In the genomic region with DNA sequence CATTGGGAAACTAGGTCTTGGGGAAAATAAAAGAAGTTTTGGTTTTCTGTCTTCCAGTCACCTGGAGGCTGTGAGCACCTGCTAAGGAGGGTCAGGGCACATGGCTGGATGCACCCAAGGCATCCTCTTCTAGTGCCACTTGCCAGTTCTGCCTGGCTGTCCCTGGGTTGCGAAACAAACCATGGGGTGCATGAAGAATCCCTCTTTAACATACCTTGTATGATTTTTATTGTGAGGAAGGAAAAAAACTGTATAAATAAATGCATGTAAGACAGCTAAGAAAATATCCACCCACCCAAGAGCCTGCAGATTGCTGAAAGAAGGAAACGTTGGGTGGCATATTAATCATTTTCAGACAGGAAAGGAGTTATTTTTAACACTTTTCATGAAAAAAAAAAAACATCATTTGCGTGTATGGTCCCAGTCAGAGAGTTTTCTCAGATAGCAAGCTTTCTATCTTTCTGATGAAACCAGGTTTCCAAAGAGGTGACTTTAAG, we compare ENCODE assay signal across 10 mouse cellular contexts.
DNase-seq lines count a peak whose midpoint lies in the region; ATAC-seq and TF ChIP-seq lines count a peak whose summit lies in the region.
"Had no signal": no experiment of that assay in that cellular context is flagged by ENCODE, and none has a peak within 500 bp of the region (broad histone marks: within the 10 kb centered on the region; RNA-seq: fewer than 3 reads in every experiment).

No protein-coding gene starts in this region.

- no peaks in the 10 kb centered on the region for H3K36me3 ChIP-seq in heart, embryonic 16.5 days (ENCODE audit: control insufficient read depth, insufficient read depth)
- no peaks in the 10 kb centered on the region for H3K36me3 ChIP-seq in heart, embryonic 10.5 days
- H3K36me3 ChIP-seq in embryonic facial prominence, embryonic 13.5 days: no peaks in the 10 kb centered on the region
- H3K36me3 ChIP-seq in forebrain, postnatal 0 days (ENCODE audit: insufficient read depth): 0 out of 2 replicates have a peak, but pooled peaks cover 3% of the 10 kb centered on the region
- no peaks in the 10 kb centered on the region for H3K36me3 ChIP-seq in midbrain, embryonic 14.5 days (ENCODE audit: control insufficient read depth, insufficient read depth, low read length)

- no peak overlapping the region for H3K27ac ChIP-seq in heart, embryonic 16.5 days (ENCODE audit: low read length)
- no peak overlapping the region for H3K27ac ChIP-seq in heart, embryonic 10.5 days
- H3K27ac ChIP-seq in embryonic facial prominence, embryonic 13.5 days: no peak overlapping the region
- H3K27ac ChIP-seq in forebrain, postnatal 0 days (ENCODE audit: low read depth, low read length): peak overlapping the region; percentile 94
- H3K27ac ChIP-seq in midbrain, embryonic 14.5 days (replicated peaks; ENCODE audit: low read depth, low read length): peak overlapping the region; percentile 89
- H3K27ac ChIP-seq: stomach, postnatal 0 days had no signal

- no peak for TF ChIP-seq CTCF in forebrain, postnatal 0 days (IDR thresholded peaks at IDR 0.05; ENCODE audit: low read depth)

- 65% methylated on average over 3 of the region's 3 CpGs for WGBS in heart, embryonic 16.5 days
- 72% methylated on average over 3 of the region's 3 CpGs for WGBS in heart, embryonic 10.5 days
- WGBS in embryonic facial prominence, embryonic 13.5 days: 73% methylated on average over 3 of the region's 3 CpGs
- 48% methylated on average over 3 of the region's 3 CpGs for WGBS in forebrain, postnatal 0 days
- 72% methylated on average over 3 of the region's 3 CpGs for WGBS in midbrain, embryonic 14.5 days

- H3K4me3 ChIP-seq in heart, embryonic 16.5 days (ENCODE audit: low read length): peak overlapping the region; percentile 46; the same call in 1 of the 2 replicates
- H3K4me3 ChIP-seq in heart, embryonic 10.5 days: no peak overlapping the region
- no peak overlapping the region for H3K4me3 ChIP-seq in embryonic facial prominence, embryonic 13.5 days
- peak overlapping the region; percentile 53 for H3K4me3 ChIP-seq in forebrain, postnatal 0 days (ENCODE audit: low read depth, low read length)
- H3K4me3 ChIP-seq in midbrain, embryonic 14.5 days (replicated peaks; ENCODE audit: low read depth, low read length): peak overlapping the region; percentile 44

- H3K9me3 ChIP-seq in heart, embryonic 16.5 days (replicated peaks; ENCODE audit: control insufficient read depth, low read length): no peaks in the 10 kb centered on the region
- no peaks in the 10 kb centered on the region for H3K9me3 ChIP-seq in heart, embryonic 10.5 days
- no peaks in the 10 kb centered on the region for H3K9me3 ChIP-seq in embryonic facial prominence, embryonic 13.5 days
- H3K9me3 ChIP-seq in forebrain, postnatal 0 days (ENCODE audit: low read length): no peaks in the 10 kb centered on the region
- no peaks in the 10 kb centered on the region for H3K9me3 ChIP-seq in midbrain, embryonic 14.5 days (ENCODE audit: control insufficient read depth, low read length)

- H3K4me1 ChIP-seq in heart, embryonic 16.5 days (ENCODE audit: control insufficient read depth, insufficient read depth, low read length): 0 out of 2 replicates have a peak, but pooled peaks cover 2% of the 10 kb centered on the region
- peaks cover 5% of the 10 kb centered on the region for H3K4me1 ChIP-seq in heart, embryonic 10.5 days
- H3K4me1 ChIP-seq in embryonic facial prominence, embryonic 13.5 days: peaks cover 11% of the 10 kb centered on the region
- peaks cover 19% of the 10 kb centered on the region; the same call in 1 of the 2 replicates for H3K4me1 ChIP-seq in forebrain, postnatal 0 days (ENCODE audit: insufficient read depth)
- H3K4me1 ChIP-seq in midbrain, embryonic 14.5 days (ENCODE audit: control insufficient read depth, insufficient read depth, low read length): peaks cover 9% of the 10 kb centered on the region; the same call in 1 of the 2 replicates

- H3K4me2 ChIP-seq in heart, embryonic 16.5 days (ENCODE audit: low read depth, low read length): no peak overlapping the region; the same call in 1 of the 2 replicates
- peak overlapping the region; percentile 74; the same call in 1 of the 2 replicates for H3K4me2 ChIP-seq in embryonic facial prominence, embryonic 13.5 days
- H3K4me2 ChIP-seq in forebrain, postnatal 0 days (ENCODE audit: low read depth): peak overlapping the region; percentile 64
- H3K4me2 ChIP-seq in midbrain, embryonic 14.5 days (ENCODE audit: low read length): peak overlapping the region; percentile 70

- no peak overlapping the region for H3K9ac ChIP-seq in heart, embryonic 16.5 days (ENCODE audit: low read length)
- H3K9ac ChIP-seq in embryonic facial prominence, embryonic 13.5 days: no peak overlapping the region
- peak overlapping the region; percentile 88 for H3K9ac ChIP-seq in forebrain, postnatal 0 days
- H3K9ac ChIP-seq in midbrain, embryonic 14.5 days (replicated peaks; ENCODE audit: low read length): peak overlapping the region; percentile 62

- ATAC-seq in heart, embryonic 16.5 days (replicated peaks; ENCODE audit: extremely low read depth, insufficient read depth, low FRiP score): no peak
- no peak for ATAC-seq in embryonic facial prominence, embryonic 13.5 days (ENCODE audit: insufficient number of reproducible peaks, insufficient read depth, low FRiP score, low TSS enrichment, low read depth)
- no peak for ATAC-seq in forebrain, postnatal 0 days
- no peak for ATAC-seq in midbrain, embryonic 14.5 days (ENCODE audit: low FRiP score, low TSS enrichment)
- ATAC-seq in erythroblast, adult 5-6 weeks (replicated peaks; ENCODE audit: low FRiP score, poor library complexity, severe bottlenecking): no peak

- peaks cover 36% of the 10 kb centered on the region for H3K27me3 ChIP-seq in heart, embryonic 16.5 days (ENCODE audit: control insufficient read depth, insufficient read depth, low read length)
- peaks cover 91% of the 10 kb centered on the region for H3K27me3 ChIP-seq in heart, embryonic 10.5 days (ENCODE audit: insufficient read depth, poor library complexity, severe bottlenecking)
- H3K27me3 ChIP-seq in embryonic facial prominence, embryonic 13.5 days: peaks cover 62% of the 10 kb centered on the region
- no peaks in the 10 kb centered on the region for H3K27me3 ChIP-seq in forebrain, postnatal 0 days (ENCODE audit: insufficient read depth, low read length)
- H3K27me3 ChIP-seq in midbrain, embryonic 14.5 days (ENCODE audit: control insufficient read depth, insufficient read depth, low read length): no peaks in the 10 kb centered on the region

- no peak for DNase-seq in heart, embryonic 10.5 days (ENCODE audit: low spot score)
- no peak for DNase-seq in forebrain, postnatal 0 days
- no peak for DNase-seq in midbrain, embryonic 14.5 days
- no peak for DNase-seq in layer of hippocampus, adult 11-12 months (ENCODE audit: low spot score)
- DNase-seq: gastrocnemius, postnatal 10 days; lung, adult 2 months had no signal

Comparison
In these comparisons a context has a peak if more than half of its experiments do, and no peak if none do; other contexts are left out.
1. H3K4me3 ChIP-seq: peak in heart, embryonic 16.5 days (single experiment), forebrain, postnatal 0 days (single experiment) and midbrain, embryonic 14.5 days (single experiment); none in heart, embryonic 10.5 days (single experiment) and embryonic facial prominence, embryonic 13.5 days (single experiment).
2. H3K27ac ChIP-seq: peak in forebrain, postnatal 0 days (single experiment) and midbrain, embryonic 14.5 days (single experiment); none in heart, embryonic 16.5 days (single experiment), heart, embryonic 10.5 days (single experiment) and embryonic facial prominence, embryonic 13.5 days (single experiment).
3. H3K9ac ChIP-seq: peak in forebrain, postnatal 0 days (single experiment) and midbrain, embryonic 14.5 days (single experiment); none in heart, embryonic 16.5 days (single experiment) and embryonic facial prominence, embryonic 13.5 days (single experiment).